Mouse (Mus musculus) heart, embryonic 16.5 days (tissue): ENCODE data around the gene Aurkaip1. TPM values are rescaled to one million over a fixed set of nuclear protein-coding genes. Genes with fewer than 3 reads are reported as not detected.

Experiments
- ATAC-seq: fragments of 200-750 bp; cut with Nextera tagmentation; replicated peaks from 2 replicates; pipeline ENCODE4 v1.8.0; 2017; ENCODE audit warnings: moderate number of reproducible peaks; ENCODE audit not compliant: insufficient read depth, low FRiP score; ENCODE audit errors: extremely low read depth
- H3K27ac ChIP-seq: fragments of 300-500 bp; sonication (generic); 2 replicates; pipeline ENCODE4 v1.5.1; 2014; ENCODE audit warnings: mild to moderate bottlenecking, low read length, control low read depth, moderate library complexity
- H3K27me3 ChIP-seq: fragments of 300-500 bp; sonication (generic); 2 replicates; pipeline ENCODE4 v1.6.1; 2014; ENCODE audit warnings: low read length, mixed read lengths; ENCODE audit not compliant: control insufficient read depth, insufficient read depth
- H3K36me3 ChIP-seq: fragments of 300-500 bp; sonication (generic); 2 replicates; pipeline ENCODE4 v1.6.1; 2014; ENCODE audit not compliant: control insufficient read depth, insufficient read depth
- H3K4me1 ChIP-seq: fragments of 300-500 bp; sonication (generic); 2 replicates; pipeline ENCODE4 v1.6.1; 2014; ENCODE audit warnings: low read length, mixed read lengths; ENCODE audit not compliant: control insufficient read depth, insufficient read depth
- H3K4me2 ChIP-seq: fragments of 300-500 bp; sonication (generic); 2 replicates; pipeline ENCODE4 v1.6.1; 2014; ENCODE audit warnings: low read depth, mild to moderate bottlenecking, control low read depth, low read length
- H3K4me3 ChIP-seq: fragments of 300-500 bp; sonication (generic); 2 replicates; pipeline ENCODE4 v1.5.1; 2014; ENCODE audit warnings: mild to moderate bottlenecking, control low read depth, low read length
- H3K9ac ChIP-seq: fragments of 300-500 bp; sonication (generic); 2 replicates; pipeline ENCODE4 v1.6.1; 2014; ENCODE audit warnings: low read length, control low read depth
- H3K9me3 ChIP-seq: fragments of 300-500 bp; sonication (generic); replicated peaks from 2 replicates; pipeline ENCODE4 v1.6.1; 2016; ENCODE audit warnings: low read length; ENCODE audit not compliant: control insufficient read depth
- WGBS: fragments of 180-500 bp; shearing (Covaris S2); extraction: QIAGEN DNeasy Blood & Tissue Kit; methylation state at CpG from one replicate; pipeline ENCODE4 v1.1.7; 2014; 5-methylcytosine and 5-hydroxymethylcytosine counted together
- microRNA-seq: library from miRNA; unstranded; fragments of <30 nt; microRNA quantifications from one replicate; pipeline ENCODE4, GENCODE M21; 2017
- polyA plus RNA-seq: library from polyadenylated mRNA; unstranded; fragments of >200 nt; fragmentation: Nextera tagmentation; extraction: Ambion mirVana; gene quantifications from 2 replicates; pipeline ENCODE4 v1.2.1, GENCODE M21; 2015

Gene Aurkaip1
- polyA plus RNA-seq, 1 experiment from 2014 or later: 124 TPM

- H3K27me3 ChIP-seq: no peaks in the 10 kb centered on the region
- no peaks in the 10 kb centered on the region for H3K9me3 ChIP-seq
- peaks cover 29% of the 10 kb centered on the region for H3K36me3 ChIP-seq
- H3K4me1 ChIP-seq: peaks cover 15% of the 10 kb centered on the region
- H3K4me2 ChIP-seq: no peak overlapping the region
- no peak overlapping the region for H3K27ac ChIP-seq
- WGBS: 88% methylated on average over 7 of the region's 7 CpGs
- no peak overlapping the region for H3K4me3 ChIP-seq
- ATAC-seq: no peak
- no peak overlapping the region for H3K9ac ChIP-seq
These were observed 40.3 kb downstream of the Aurkaip1 start for GRCm38 (mm10) chr4:155871404-155871803.

Small RNA genes within 50 kb of the gene (microRNA-seq; reads per million reads assigned to microRNA genes)
- not detected for gene Gm27743

Other genes with a start within 250 kb of the Aurkaip1 start
- gene Slc35e2, start 229.9 kb upstream of the Aurkaip1 start, polyA plus RNA-seq: 5.7 and 5.8 TPM in 2 replicates
- 38.3 and 44.8 TPM in 2 replicates for gene Cdk11b, start 206.4 kb upstream of the Aurkaip1 start, polyA plus RNA-seq
- gene Gm10563, start 185.9 kb upstream of the Aurkaip1 start, polyA plus RNA-seq: not detected in 2 replicates
- 56.6 and 63.4 TPM in 2 replicates for gene Mmp23, start 177.9 kb upstream of the Aurkaip1 start, polyA plus RNA-seq
- 18.2 and 19.6 TPM in 2 replicates for gene Mib2, start 162.1 kb upstream of the Aurkaip1 start, polyA plus RNA-seq
- gene Fndc10, start 136.9 kb upstream of the Aurkaip1 start, polyA plus RNA-seq: 1.1 and 1.4 TPM in 2 replicates
- gene Ssu72, start 126.5 kb upstream of the Aurkaip1 start, polyA plus RNA-seq: 106 and 111 TPM in 2 replicates
- 0.54 and 0.59 TPM in 2 replicates for gene Tmem240, start 96.5 kb upstream of the Aurkaip1 start, polyA plus RNA-seq
- gene Atad3a, start 70.2 kb upstream of the Aurkaip1 start, polyA plus RNA-seq: 123 TPM in 2 replicates
- 8.3 and 8.7 TPM in 2 replicates for gene Vwa1, start 56.6 kb upstream of the Aurkaip1 start, polyA plus RNA-seq
- 1.4 and 1.8 TPM in 2 replicates for gene Tmem88b, start 45.4 kb upstream of the Aurkaip1 start, polyA plus RNA-seq
- 0.30 TPM in 1 of 2 replicates, not detected in the other for gene Ankrd65, start 40.8 kb upstream of the Aurkaip1 start, polyA plus RNA-seq
- 133 and 138 TPM in 2 replicates for gene Mrpl20, start 28.4 kb upstream of the Aurkaip1 start, polyA plus RNA-seq
- 126 and 129 TPM in 2 replicates for gene Ccnl2, start 18.8 kb upstream of the Aurkaip1 start, polyA plus RNA-seq
- gene Mxra8, start 8.4 kb downstream of the Aurkaip1 start, polyA plus RNA-seq: 77.8 and 86.8 TPM in 2 replicates
- 3.5 TPM in 2 replicates for gene Dvl1, start 16.1 kb downstream of the Aurkaip1 start, polyA plus RNA-seq
- gene Tas1r3, start 32.1 kb downstream of the Aurkaip1 start, polyA plus RNA-seq: 0.18 and 0.26 TPM in 2 replicates
- 9.3 and 9.5 TPM in 2 replicates for gene Cptp, start 38.2 kb downstream of the Aurkaip1 start, polyA plus RNA-seq
- gene Ints11, start 38.3 kb downstream of the Aurkaip1 start, polyA plus RNA-seq: 40.5 and 41.8 TPM in 2 replicates
- 32.5 and 34.3 TPM in 2 replicates for gene Pusl1, start 60.5 kb downstream of the Aurkaip1 start, polyA plus RNA-seq
- 10.1 and 11.6 TPM in 2 replicates for gene Acap3, start 60.5 kb downstream of the Aurkaip1 start, polyA plus RNA-seq
- 74.9 and 80.1 TPM in 2 replicates for gene Ube2j2, start 112.6 kb downstream of the Aurkaip1 start, polyA plus RNA-seq
- gene C1qtnf12, start 131.0 kb downstream of the Aurkaip1 start, polyA plus RNA-seq: 23.1 and 28.9 TPM in 2 replicates
- 8.6 and 9.1 TPM in 2 replicates for gene B3galt6, start 161.4 kb downstream of the Aurkaip1 start, polyA plus RNA-seq
- 122 and 128 TPM in 2 replicates for gene Sdf4, start 161.6 kb downstream of the Aurkaip1 start, polyA plus RNA-seq
- 0.95 and 1.5 TPM in 2 replicates for gene Tnfrsf4, start 182.6 kb downstream of the Aurkaip1 start, polyA plus RNA-seq
- 2.3 and 2.6 TPM in 2 replicates for gene Tnfrsf18, start 194.9 kb downstream of the Aurkaip1 start, polyA plus RNA-seq
- 0.33 and 0.37 TPM in 2 replicates for gene Ttll10, start 228.1 kb downstream of the Aurkaip1 start, polyA plus RNA-seq